Mouse (Mus musculus): ENCODE results near the gene Ccdc88c.

Gene Ccdc88c

GRCm38 (mm10) chr12:101028954-101029731 is at the start of gene Ccdc88c:
TSS of gene Ccdc88c (minus strand) at chr12:101029056.
- peak; percentile 90 for DNase-seq (ENCODE audit: low spot score)

- DNase-seq (ENCODE audit: low spot score) = no peak
Observed at GRCm38 (mm10) chr12:101077955-101078354, 49.1 kb upstream of the Ccdc88c start.

GRCm38 (mm10) chr12:101075433-101075832 is 46.6 kb upstream of the Ccdc88c start:
- DNase-seq (ENCODE audit: low spot score) = no peak

- no peak for DNase-seq (ENCODE audit: low spot score)
Observed at GRCm38 (mm10) chr12:101074821-101075429, 46.1 kb upstream of the Ccdc88c start.

GRCm38 (mm10) chr12:101069813-101070212 is 41.0 kb upstream of the Ccdc88c start:
- DNase-seq (ENCODE audit: low spot score) = no peak

DNA sequence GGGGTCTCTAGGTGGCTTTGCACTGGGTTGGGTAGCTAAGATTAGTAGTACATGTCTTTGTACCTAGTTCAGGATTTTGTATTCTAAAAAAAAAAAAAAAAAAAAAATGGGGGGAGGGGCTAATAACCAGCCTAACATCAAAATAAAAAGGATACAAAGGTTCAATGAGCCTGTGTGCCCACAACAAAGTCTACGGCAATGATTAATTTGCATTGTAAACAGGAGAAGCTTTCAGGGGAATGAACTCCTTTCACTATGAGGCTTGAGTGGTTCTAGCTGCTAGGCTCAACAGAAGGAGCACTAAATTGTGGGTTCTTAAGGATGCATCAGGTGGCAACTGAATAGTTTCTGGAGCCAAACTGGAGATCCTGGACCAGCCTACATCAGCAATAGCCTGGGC is 37.5 kb upstream of the Ccdc88c start:
- no peak for DNase-seq (ENCODE audit: low spot score)

DNA sequence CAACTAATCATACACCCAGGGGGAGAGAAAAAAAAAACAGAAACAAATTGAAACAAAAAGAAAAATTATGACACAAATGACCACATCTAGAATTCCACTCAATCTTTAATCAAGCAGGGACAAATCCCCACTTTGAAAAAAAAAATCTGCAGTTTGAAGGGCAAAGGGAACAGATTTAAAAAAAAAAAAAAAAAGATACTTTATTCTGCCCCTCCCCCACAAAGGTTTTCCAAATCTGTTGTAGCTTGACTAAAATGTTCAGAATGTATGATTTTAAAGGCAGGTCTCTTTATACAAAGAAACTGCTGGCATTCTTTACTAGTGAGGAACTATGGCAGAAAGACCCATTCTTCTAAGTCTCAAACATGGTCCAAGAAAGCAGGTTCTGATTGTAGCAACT is 11.1 kb upstream of the Ccdc88c start:
- DNase-seq (ENCODE audit: low spot score) = no peak

- peak; percentile 58 for DNase-seq (ENCODE audit: low spot score)
Observed at GRCm38 (mm10) chr12:101028247-101028953, 456 bp downstream of the Ccdc88c start.

GRCm38 (mm10) chr12:101027451-101028246 is 1.2 kb downstream of the Ccdc88c start:
- peak; percentile 53 for DNase-seq (ENCODE audit: low spot score)

DNA sequence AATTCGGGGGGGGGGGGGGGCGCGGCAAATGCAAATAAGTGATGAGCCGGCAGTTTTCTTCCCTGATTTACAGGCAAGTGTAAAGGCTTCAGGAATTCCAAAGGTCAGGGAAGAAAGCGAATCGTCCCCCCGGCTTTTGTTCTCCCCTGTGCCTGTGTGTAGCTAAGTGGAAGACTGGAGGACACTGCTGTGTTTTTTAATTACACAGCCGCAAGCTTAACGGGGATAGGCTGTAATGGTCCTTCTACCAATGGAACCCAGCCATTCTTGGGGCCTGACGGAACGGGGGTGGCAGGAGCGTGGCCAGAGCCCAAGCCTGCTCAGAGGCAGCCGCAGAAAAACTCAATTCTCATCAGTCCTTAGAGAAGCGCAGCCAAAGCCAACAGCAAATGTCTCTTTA is 1.9 kb downstream of the Ccdc88c start:
- peak; percentile 51 for DNase-seq (ENCODE audit: low spot score)

DNA sequence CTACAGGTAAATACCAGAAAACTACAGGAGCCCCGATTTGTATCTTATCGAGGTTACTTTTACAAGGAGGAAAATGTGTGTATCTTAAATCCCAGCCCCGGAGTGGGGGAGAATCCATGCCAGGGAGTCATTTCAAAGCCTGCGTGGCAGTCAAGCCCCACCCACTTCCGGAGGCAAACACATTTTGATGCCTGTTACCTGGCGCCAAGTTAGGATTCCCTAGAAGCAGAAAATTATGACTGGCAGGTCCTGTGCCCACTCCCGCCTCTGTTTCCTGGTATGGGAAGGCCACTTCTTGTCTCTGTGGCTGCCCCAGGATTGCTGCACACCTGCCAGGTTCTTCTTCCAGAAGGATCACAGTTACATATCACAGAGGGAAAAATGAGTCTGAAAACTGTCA is 2.3 kb downstream of the Ccdc88c start:
- no peak for DNase-seq (ENCODE audit: low spot score)

GRCm38 (mm10) chr12:101026025-101026424 is 2.8 kb downstream of the Ccdc88c start:
- DNase-seq (ENCODE audit: low spot score) = no peak

DNA sequence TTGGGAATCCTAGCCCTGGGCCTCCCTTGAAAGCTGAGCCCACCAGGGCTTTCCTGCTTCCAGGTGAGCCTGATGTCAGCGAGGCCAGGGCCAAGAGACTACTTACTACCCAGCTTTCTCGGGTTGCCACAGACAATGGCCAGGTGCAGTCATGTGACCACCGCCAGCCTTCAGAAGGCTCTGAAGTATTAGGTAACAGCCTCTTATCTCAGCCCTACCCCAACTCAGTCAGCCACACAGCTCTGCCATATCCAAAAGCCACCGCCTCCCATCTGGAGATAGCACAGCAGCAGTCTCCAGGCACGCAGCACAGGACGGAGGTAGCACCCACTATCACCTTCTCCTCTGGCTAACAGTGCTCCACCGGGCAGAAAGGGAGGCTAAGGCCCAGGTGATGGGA is 3.5 kb downstream of the Ccdc88c start:
- DNase-seq (ENCODE audit: low spot score) = no peak

GRCm38 (mm10) chr12:101024824-101025223 is 4.0 kb downstream of the Ccdc88c start:
- DNase-seq (ENCODE audit: low spot score) = no peak

DNA sequence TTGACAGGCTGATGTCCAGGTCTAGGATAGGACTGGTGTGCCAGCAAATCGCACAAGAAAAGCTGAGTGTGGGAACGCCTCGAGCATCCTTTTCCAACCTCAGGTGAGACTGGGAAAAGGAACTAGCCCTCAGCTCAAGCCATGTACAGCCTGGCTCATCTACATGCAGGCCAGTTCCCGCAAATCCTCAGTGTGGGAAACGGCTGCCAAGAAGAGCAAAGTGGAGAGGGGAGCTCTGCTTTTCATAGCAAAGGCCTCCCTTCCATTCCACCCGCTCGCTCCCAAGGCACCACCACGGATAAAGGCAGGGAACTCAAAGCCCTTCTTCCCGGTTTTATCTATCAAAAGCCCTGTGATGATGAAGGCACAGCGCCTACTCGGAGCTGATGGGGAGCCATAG is 5.7 kb downstream of the Ccdc88c start:
- DNase-seq (ENCODE audit: low spot score) = no peak

DNA sequence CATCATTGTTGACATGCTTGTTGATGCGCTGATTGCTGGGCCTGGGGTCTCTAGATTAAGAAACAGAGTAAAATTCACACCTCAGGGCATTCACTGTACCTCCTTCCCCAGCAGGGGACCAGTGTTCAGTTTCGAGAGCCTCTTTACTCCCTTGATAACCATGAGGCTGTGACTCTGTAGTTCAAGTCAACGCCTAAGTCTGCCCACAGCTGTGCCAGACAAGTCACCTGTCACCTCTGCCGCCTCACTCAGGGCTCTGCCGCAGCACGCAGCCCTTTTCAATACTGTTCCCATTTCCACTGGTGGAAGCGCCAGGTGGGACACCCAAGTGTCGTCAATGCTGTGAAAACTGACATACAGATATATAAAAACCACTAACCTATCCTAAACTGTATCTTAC is 6.5 kb downstream of the Ccdc88c start:
- DNase-seq (ENCODE audit: low spot score) = no peak

DNA sequence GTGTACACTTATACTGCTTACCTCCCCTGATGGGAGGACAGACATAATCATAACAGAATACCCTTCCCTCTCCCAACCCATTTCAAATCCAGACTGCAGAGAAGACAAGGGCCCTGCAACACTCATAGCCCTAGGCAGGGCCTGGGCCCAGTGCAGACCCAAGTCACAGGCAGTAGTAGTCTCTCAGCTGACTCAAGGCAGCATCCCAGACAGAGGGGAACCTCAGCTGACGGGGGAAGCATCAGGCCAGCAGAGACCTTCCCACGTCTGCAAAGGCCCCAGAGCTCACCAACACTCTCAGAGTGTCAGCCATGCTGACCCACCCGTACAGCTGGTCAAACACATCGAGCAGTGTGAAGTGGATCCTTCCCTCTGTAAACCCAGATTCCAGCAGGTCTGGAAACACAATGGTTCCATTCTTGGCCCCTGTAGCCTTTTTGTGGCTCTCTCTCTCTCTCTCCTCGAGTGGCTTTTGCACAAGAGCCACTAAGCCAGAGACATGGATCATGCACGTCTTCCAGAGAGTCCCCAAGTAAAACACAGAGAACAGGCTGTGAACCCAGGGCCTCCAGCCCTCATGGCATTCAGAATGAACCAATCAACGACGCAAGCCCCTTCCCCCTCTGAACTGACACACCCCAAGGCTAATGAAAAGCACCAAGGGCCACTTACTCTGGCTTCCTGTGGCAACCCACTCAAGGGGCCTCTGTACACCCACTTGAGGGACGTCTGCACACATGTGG is 7.2 kb downstream of the Ccdc88c start:
- DNase-seq (ENCODE audit: low spot score) = no peak

DNA sequence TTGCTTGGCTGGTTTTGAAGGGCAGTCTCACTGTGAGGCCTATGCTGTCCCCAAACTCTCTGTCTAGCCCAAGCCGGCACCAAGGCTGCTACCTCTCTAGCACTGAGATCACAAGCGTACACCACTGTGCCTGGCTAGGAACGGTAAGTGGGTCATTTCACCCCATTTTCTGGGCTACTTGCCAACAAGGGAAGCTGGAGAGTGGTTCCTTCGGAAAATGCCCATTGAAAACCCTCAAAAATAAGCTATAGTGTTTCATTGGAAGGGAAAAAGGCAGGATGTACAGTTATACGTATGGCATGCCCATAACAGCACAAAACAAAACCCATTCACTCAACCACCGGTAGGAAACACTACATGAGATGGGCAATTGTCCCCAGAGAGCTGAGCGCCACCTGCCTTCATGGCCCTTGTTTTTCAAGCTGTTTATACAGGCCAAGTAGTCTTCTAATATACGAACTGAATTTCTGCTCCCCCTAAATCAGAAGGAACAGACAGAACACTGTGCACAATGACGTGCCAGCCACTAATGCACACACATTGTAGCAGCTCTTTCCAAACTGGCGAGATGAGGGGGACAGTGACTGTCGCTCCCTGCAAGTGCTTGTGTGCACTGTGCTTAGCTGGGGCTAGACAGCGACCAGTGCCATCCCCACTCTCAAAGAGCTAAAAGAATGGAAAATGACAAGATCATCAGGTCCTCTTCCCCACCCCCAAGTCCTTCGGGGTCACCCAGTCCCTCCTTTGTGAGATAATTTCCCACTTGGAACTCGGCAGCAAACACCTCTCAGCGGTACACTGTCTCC is 8.4 kb downstream of the Ccdc88c start:
- no peak for DNase-seq (ENCODE audit: low spot score)

GRCm38 (mm10) chr12:101019443-101019842 is 9.4 kb downstream of the Ccdc88c start:
- no peak for DNase-seq (ENCODE audit: low spot score)

DNA sequence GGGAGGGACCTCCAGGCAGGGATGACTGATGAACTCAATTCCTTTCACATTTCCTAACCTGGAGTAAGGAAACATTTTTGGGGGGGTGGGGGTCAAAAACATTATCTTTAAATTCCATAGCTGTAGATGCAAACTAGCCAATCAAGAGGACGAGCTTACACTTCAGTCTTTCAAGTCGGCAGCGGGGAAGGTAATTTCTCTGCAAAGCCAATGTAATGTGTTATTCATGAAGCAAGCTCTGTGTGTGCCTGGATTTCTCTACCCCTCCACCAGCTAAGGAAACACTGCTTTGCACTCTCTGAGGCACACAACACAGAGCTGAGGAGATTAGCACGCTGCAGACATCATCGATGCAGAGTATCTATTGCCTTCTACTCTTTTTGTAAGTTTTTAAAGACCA is 9.8 kb downstream of the Ccdc88c start:
- no peak for DNase-seq (ENCODE audit: low spot score)

- DNase-seq (ENCODE audit: low spot score) = peak; percentile 40
Observed at GRCm38 (mm10) chr12:101017971-101018371, 10.9 kb downstream of the Ccdc88c start.
